Mouse (Mus musculus): ENCODE results near the gene Rbms3.

GRCm38 (mm10) chr9:117654626-117655025, 24.9 kb upstream of the Rbms3 start:
- no peak for TF ChIP-seq ZNF384 (IDR thresholded peaks at IDR 0.05; ENCODE audit: low read depth, low read length)
- no peak for TF ChIP-seq CHD2 (IDR thresholded peaks at IDR 0.05; ENCODE audit: low read depth, low read length)
- no peak for TF ChIP-seq MAFK (IDR thresholded peaks at IDR 0.05; ENCODE audit: insufficient read depth, low read depth, low read length)

Measured in ES-E14 (cell line).